ENCODE assay signal across 8 mouse cellular contexts in the genomic region with DNA sequence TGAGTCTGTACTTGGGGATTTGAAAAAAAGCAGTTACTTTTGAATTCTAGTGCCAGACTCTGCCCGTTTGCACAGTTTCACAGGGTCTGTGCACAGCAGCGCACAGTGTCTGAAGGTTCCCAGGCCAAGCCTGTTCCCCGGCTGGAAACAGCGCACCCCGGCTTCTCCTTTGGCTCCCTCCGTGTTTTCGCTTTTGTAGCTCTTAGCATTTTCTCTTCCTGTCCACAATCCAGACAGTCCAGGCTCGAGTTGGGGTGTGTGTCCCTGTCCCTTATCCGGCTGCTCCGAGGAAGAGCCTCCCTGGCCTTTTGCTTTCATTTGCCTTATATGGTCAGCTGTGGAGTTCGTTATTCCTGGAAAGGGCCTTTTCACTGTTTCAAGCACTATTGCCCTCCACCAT.
A peak's percentile ranks its signal among the peaks of the same experiment; 100 is the strongest.
DNase-seq lines count a peak whose midpoint lies in the region; ATAC-seq lines count a peak whose summit lies in the region.

No protein-coding gene starts in this region.

- WGBS in embryonic facial prominence, embryonic 12.5 days, result 52% methylated on average over 11 of the region's 11 CpGs

- no peaks in the 10 kb centered on the region for H3K9me3 ChIP-seq in embryonic facial prominence, embryonic 12.5 days

- H3K4me2 ChIP-seq in embryonic facial prominence, embryonic 12.5 days (replicated peaks), result no peak overlapping the region

- no peak overlapping the region for H3K9ac ChIP-seq in embryonic facial prominence, embryonic 12.5 days

- DNase-seq in cerebellum, postnatal 10 days, result peak; percentile 13 to 16
- no peak for DNase-seq in cerebellum, adult 11 months
- DNase-seq in heart, postnatal 14 days, result peak; percentile 62 to 64
- peak; percentile 22 for DNase-seq in liver
- DNase-seq in ovary, adult 18-20 months (ENCODE audit: low spot score), result peak; percentile 45
- DNase-seq in right cerebral cortex, adult 2 months (ENCODE audit: low spot score in 2 of 2), result no peak
- DNase-seq in left cerebral cortex, adult 18-20 months (ENCODE audit: low spot score in 2 of 2), result no peak

- H3K27me3 ChIP-seq in embryonic facial prominence, embryonic 12.5 days, result no peaks in the 10 kb centered on the region

- H3K27ac ChIP-seq in embryonic facial prominence, embryonic 12.5 days, result 0 out of 2 replicates have a peak overlapping the region, but pooled peaks have one; percentile 30

- peaks cover 7% of the 10 kb centered on the region; the same call in 1 of the 2 replicates for H3K4me1 ChIP-seq in embryonic facial prominence, embryonic 12.5 days

- no peak overlapping the region for H3K4me3 ChIP-seq in embryonic facial prominence, embryonic 12.5 days

- H3K36me3 ChIP-seq in embryonic facial prominence, embryonic 12.5 days, result no peaks in the 10 kb centered on the region

- intact Hi-C loops in heart, postnatal 14 days (cut with DNase I), result no loop called here

- no peak for ATAC-seq in embryonic facial prominence, embryonic 12.5 days (ENCODE audit: insufficient number of reproducible peaks, insufficient read depth, low FRiP score, low TSS enrichment)

Comparison
In these comparisons a context has a peak if more than half of its experiments do, and no peak if none do; other contexts are left out.
1. DNase-seq: peak in cerebellum, postnatal 10 days (2 of 2), heart, postnatal 14 days (2 of 2), liver (single experiment) and ovary, adult 18-20 months (single experiment); none in cerebellum, adult 11 months (single experiment), right cerebral cortex, adult 2 months (0 of 2) and left cerebral cortex, adult 18-20 months (0 of 2).